Mouse (Mus musculus): ENCODE data around the gene Olfr105-ps. TPM values are rescaled to one million over a fixed set of nuclear protein-coding genes. Genes with fewer than 3 reads are reported as not detected.

Olfr105-ps gene
- polyA plus RNA-seq (2012; rRNA removed): not detected in 2 replicates

DNA sequence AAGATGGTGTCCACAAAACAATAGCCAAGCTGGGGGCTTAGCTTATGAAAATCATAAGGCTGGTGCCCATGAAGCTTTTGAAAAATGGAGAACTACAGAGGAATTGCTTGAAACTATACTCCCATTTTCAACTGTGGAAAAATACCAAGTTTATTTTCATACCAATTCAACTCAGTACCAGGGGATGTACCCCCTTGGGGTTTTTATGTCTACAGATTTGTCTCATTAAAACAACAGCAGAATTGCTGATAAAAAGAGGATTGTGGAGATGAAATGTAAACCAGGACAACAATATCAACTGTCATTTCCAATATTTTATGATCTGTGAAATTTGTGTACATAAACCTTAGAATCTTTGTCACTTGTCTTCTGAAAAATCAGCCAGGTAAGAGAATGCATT, at the start of gene Olfr105-ps:
Olfr105-ps (plus strand) TSS at position 301 of the 400 bp plus-strand sequence.
- DNase-seq (ENCODE audit: extremely low spot score in 1 of 2, low spot score in 1 of 2): no peak

DNA sequence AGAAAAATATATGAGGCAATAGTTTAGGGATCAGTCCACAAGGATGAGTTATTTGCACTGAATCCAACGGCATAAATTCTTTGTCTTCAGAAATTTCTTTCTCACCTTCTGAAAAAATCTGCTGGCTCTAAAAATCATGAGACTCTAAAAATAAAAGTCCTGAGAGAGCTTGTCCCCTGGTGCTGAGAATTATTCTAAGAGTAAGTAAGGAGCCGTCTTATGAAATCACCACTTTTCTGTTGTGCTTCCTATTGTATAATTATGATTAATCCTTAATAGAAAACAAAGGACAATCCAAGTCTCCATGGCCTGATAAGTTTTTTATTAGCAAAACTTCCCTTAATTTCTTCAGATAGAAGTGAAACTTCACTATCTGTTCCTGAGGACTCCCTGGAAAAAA, 39.2 kb upstream of the Olfr105-ps start, which contains the start of gene Olfr103:
Olfr103 (minus strand) TSS at position 101 of the 400 bp plus-strand sequence.
- no peak for DNase-seq (ENCODE audit: extremely low spot score in 1 of 2, low spot score in 1 of 2)

DNA sequence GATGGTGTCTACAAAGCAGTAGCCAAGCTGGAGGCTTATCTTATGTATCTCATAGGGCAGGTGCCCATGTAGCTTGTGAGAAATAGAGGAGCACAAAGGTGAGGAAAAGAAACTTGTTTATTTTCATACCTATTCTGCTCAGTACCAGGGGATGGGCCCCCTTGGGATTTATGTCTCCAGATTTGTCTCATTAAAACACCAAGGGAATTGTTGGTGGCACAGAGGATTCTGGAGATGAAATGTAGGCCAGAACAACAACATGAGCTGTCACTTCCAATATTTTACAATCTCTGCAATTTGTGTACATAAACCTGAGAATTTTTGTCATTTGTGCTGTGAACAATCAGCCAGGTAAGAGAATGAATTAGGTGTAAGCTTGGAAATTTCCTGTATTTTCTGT, 19.6 kb upstream of the Olfr105-ps start, which contains the start of gene Olfr104-ps:
Olfr104-ps (plus strand) TSS at position 301 of the 400 bp plus-strand sequence.
- no peak for DNase-seq (ENCODE audit: extremely low spot score in 1 of 2, low spot score in 1 of 2)

GRCm38 (mm10) chr17:37390093-37390492, 11.3 kb downstream of the Olfr105-ps start, which contains the start of gene Olfr106-ps:
Gene Olfr106-ps (plus strand): TSS chr17:37390393.
- DNase-seq (ENCODE audit: extremely low spot score in 1 of 2, low spot score in 1 of 2): no peak

DNA sequence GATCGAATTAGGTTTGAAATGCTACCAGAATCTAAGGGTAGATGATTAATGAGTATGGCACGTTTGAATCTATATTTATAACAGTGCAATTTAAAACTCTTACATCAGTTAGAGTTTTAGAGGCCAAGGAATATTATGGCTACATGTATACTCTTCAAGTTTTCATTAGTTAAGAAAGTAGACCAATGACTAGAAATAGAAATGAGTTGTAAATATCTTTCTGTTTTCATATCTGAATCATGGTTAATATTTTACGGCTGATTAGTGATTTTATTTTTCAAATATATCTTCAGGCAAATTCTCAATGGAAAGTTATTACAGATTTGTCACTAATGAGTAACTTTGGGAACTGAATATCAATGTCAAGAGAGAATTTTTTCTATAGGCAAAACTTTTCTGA, 20.1 kb downstream of the Olfr105-ps start, which contains the start of gene Olfr107:
Olfr107 (plus strand) TSS at position 301 of the 400 bp plus-strand sequence.
- no peak for DNase-seq (ENCODE audit: extremely low spot score in 1 of 2, low spot score in 1 of 2)

DNA sequence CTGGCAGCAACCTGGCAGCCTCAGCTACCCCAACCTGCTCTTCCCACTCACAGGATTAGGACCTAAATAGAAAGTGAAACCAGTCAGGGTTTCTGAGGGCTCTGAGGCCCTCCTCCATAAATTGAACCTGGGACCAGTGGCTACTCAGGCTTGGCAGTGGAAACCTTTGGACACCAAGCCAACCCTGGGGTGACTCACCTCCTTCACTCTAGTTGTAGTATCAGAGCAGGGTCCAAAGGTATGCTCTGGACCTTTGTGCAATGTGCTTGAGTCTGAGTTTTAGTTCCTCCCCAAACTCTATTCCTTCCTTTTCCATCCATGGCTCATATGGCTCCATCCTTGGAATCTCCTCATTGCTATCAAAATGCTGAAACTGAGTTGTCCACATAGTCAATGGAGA, 34.5 kb downstream of the Olfr105-ps start:
- DNase-seq (ENCODE audit: extremely low spot score in 1 of 2, low spot score in 1 of 2): no peak

Other genes with a start within 250 kb of the Olfr105-ps start
- gene Olfr93, start 217.5 kb upstream of the Olfr105-ps start, polyA plus RNA-seq (2012; rRNA removed): not detected in 2 replicates
- gene Ubd, start 185.1 kb upstream of the Olfr105-ps start, polyA plus RNA-seq (2012; rRNA removed): not detected in 2 replicates
- not detected in 2 replicates for gene Olfr94, start 178.0 kb upstream of the Olfr105-ps start, polyA plus RNA-seq (2012; rRNA removed)
- not detected in 2 replicates for gene Olfr95, start 165.9 kb upstream of the Olfr105-ps start, polyA plus RNA-seq (2012; rRNA removed)
- gene Olfr96, start 158.9 kb upstream of the Olfr105-ps start, polyA plus RNA-seq (2012; rRNA removed): not detected in 2 replicates
- gene Olfr97, start 141.7 kb upstream of the Olfr105-ps start, polyA plus RNA-seq (2012; rRNA removed): not detected in 2 replicates
- gene Olfr98, start 115.3 kb upstream of the Olfr105-ps start, polyA plus RNA-seq (2012; rRNA removed): not detected in 2 replicates
- 2.4 and 3.0 TPM in 2 replicates for gene H2-M3, start 108.8 kb upstream of the Olfr105-ps start, polyA plus RNA-seq (2012; rRNA removed)
- 0.08 TPM in 1 of 2 replicates, not detected in the other for gene Olfr99, start 95.6 kb upstream of the Olfr105-ps start, polyA plus RNA-seq (2012; rRNA removed)
- 0.23 TPM in 1 of 2 replicates, not detected in the other for gene Olfr101, start 74.7 kb upstream of the Olfr105-ps start, polyA plus RNA-seq (2012; rRNA removed)
- 0.08 TPM in 1 of 2 replicates, not detected in the other for gene Olfr102, start 62.0 kb upstream of the Olfr105-ps start, polyA plus RNA-seq (2012; rRNA removed)
- gene Olfr103, start 39.3 kb upstream of the Olfr105-ps start, polyA plus RNA-seq (2012; rRNA removed): not detected in 2 replicates
- not detected in 2 replicates for gene Olfr104-ps, start 19.5 kb upstream of the Olfr105-ps start, polyA plus RNA-seq (2012; rRNA removed)
- not detected in 2 replicates for gene Olfr106-ps, start 11.4 kb downstream of the Olfr105-ps start, polyA plus RNA-seq (2012; rRNA removed)
- not detected in 2 replicates for gene Olfr107, start 20.2 kb downstream of the Olfr105-ps start, polyA plus RNA-seq (2012; rRNA removed)
- not detected in 2 replicates for gene Olfr108, start 66.4 kb downstream of the Olfr105-ps start, polyA plus RNA-seq (2012; rRNA removed)
- 0.02 TPM in 1 of 2 replicates, not detected in the other for gene Olfr109, start 79.9 kb downstream of the Olfr105-ps start, polyA plus RNA-seq (2012; rRNA removed)
- not detected in 2 replicates for gene H2-M2, start 104.5 kb downstream of the Olfr105-ps start, polyA plus RNA-seq (2012; rRNA removed)
- gene Olfr110, start 113.4 kb downstream of the Olfr105-ps start, polyA plus RNA-seq (2012; rRNA removed): 0.82 and 0.96 TPM in 2 replicates
- 1.3 and 1.6 TPM in 2 replicates for gene Olfr111, start 129.0 kb downstream of the Olfr105-ps start, polyA plus RNA-seq (2012; rRNA removed)
- gene Olfr112, start 190.4 kb downstream of the Olfr105-ps start, polyA plus RNA-seq (2012; rRNA removed): not detected in 2 replicates
- not detected in 2 replicates for gene Olfr113, start 198.6 kb downstream of the Olfr105-ps start, polyA plus RNA-seq (2012; rRNA removed)
- gene Olfr114, start 213.7 kb downstream of the Olfr105-ps start, polyA plus RNA-seq (2012; rRNA removed): not detected in 2 replicates
- gene Olfr115, start 248.1 kb downstream of the Olfr105-ps start, polyA plus RNA-seq (2012; rRNA removed): 0.11 TPM in 1 of 2 replicates, not detected in the other
- gene Olfr116, start 248.2 kb downstream of the Olfr105-ps start, polyA plus RNA-seq (2012; rRNA removed): not detected in 2 replicates

All from frontal cortex, adult 2 months (tissue).